Mouse (Mus musculus) splenic B cell, adult 2 months (primary cell): ENCODE data around the gene Myo19.
A peak's percentile ranks its signal among the peaks of the same experiment; 100 is the strongest.

Source experiments
- DNase-seq: peaks from one replicate; pipeline ENCODE4 v3.0.0-alpha.2; 2011; ENCODE audit warnings: low read depth, low spot score
- H3K27me3 ChIP-seq: 2 replicates; pipeline ENCODE4 v1.6.1; 2012; ENCODE audit warnings: mild to moderate bottlenecking, low read length, moderate library complexity, mixed read lengths; ENCODE audit not compliant: control insufficient read depth, poor library complexity, insufficient read depth, severe bottlenecking
- H3K36me3 ChIP-seq: 2 replicates; pipeline ENCODE4 v1.6.1; 2012; ENCODE audit warnings: mild to moderate bottlenecking, low read length, moderate library complexity, mixed read lengths; ENCODE audit not compliant: control insufficient read depth, poor library complexity, insufficient read depth, severe bottlenecking

Myo19 gene

GRCm38 (mm10) chr11:84910411-84910810 is 30.5 kb downstream of the Myo19 start:
- DNase-seq: no peak
- Histone ChIP-seq H3K27me3 (no peaks in the 10 kb centered on the region), H3K36me3 (peaks cover 6% of the 10 kb centered on the region; the same call in 1 of the 2 replicates)

- H3K36me3 ChIP-seq: peaks cover 4% of the 10 kb centered on the region; the same call in 1 of the 2 replicates
- peak; percentile 22 for DNase-seq
- H3K27me3 ChIP-seq: no peaks in the 10 kb centered on the region
These were observed 34.7 kb downstream of the Myo19 start for GRCm38 (mm10) chr11:84914673-84915072.

GRCm38 (mm10) chr11:84916053-84916702 is 36.2 kb downstream of the Myo19 start, which contains the start of gene Znhit3:
Gene Znhit3, minus strand, starts transcription at chr11:84916366.
- Histone ChIP-seq H3K36me3 (0 out of 2 replicates have a peak, but pooled peaks cover 1% of the 10 kb centered on the region), H3K27me3 (no peaks in the 10 kb centered on the region)
- DNase-seq: peak; percentile 89

- no peaks in the 10 kb centered on the region for H3K27me3 ChIP-seq
These were observed 36.9 kb downstream of the Myo19 start for GRCm38 (mm10) chr11:84916703-84917300.

GRCm38 (mm10) chr11:84918425-84918824 is 38.5 kb downstream of the Myo19 start:
- peak; percentile 88 for DNase-seq
- no peaks in the 10 kb centered on the region for H3K27me3 ChIP-seq
- H3K36me3 ChIP-seq: no peaks in the 10 kb centered on the region

More at GRCm38 (mm10) chr11:84916703-84917300, 36.9 kb downstream of the Myo19 start:
- H3K36me3 ChIP-seq: no peaks in the 10 kb centered on the region
- DNase-seq: no peak

- DNase-seq: peak; percentile 80
- H3K36me3 ChIP-seq: no peaks in the 10 kb centered on the region
- no peaks in the 10 kb centered on the region for H3K27me3 ChIP-seq
These were observed 39.3 kb downstream of the Myo19 start for GRCm38 (mm10) chr11:84919276-84919675.

- no peaks in the 10 kb centered on the region for H3K36me3 ChIP-seq
- no peaks in the 10 kb centered on the region for H3K27me3 ChIP-seq
- no peak for DNase-seq
These were observed 40.0 kb downstream of the Myo19 start for GRCm38 (mm10) chr11:84919951-84920350.

GRCm38 (mm10) chr11:84920981-84921380 is 41.0 kb downstream of the Myo19 start:
- no peak for DNase-seq
- no peaks in the 10 kb centered on the region for H3K27me3 ChIP-seq

GRCm38 (mm10) chr11:84932261-84932660 is 52.3 kb downstream of the Myo19 start:
- no peaks in the 10 kb centered on the region for H3K27me3 ChIP-seq
- no peaks in the 10 kb centered on the region for H3K36me3 ChIP-seq
- no peak for DNase-seq

More at GRCm38 (mm10) chr11:84920981-84921380, 41.0 kb downstream of the Myo19 start:
- no peaks in the 10 kb centered on the region for H3K36me3 ChIP-seq

- Histone ChIP-seq H3K27me3 (no peaks in the 10 kb centered on the region; the same call in 1 of the 2 replicates), H3K36me3 (no peaks in the 10 kb centered on the region)
- DNase-seq: no peak
These were observed 59.6 kb downstream of the Myo19 start for GRCm38 (mm10) chr11:84939508-84940053.

- no peaks in the 10 kb centered on the region; the same call in 1 of the 2 replicates for H3K27me3 ChIP-seq
- H3K36me3 ChIP-seq: no peaks in the 10 kb centered on the region
- no peak for DNase-seq
These were observed 60.2 kb downstream of the Myo19 start for GRCm38 (mm10) chr11:84940140-84940539.

- Histone ChIP-seq H3K27me3 (no peaks in the 10 kb centered on the region), H3K36me3 (no peaks in the 10 kb centered on the region)
- DNase-seq: peak; percentile 26
These were observed 64.0 kb downstream of the Myo19 start for GRCm38 (mm10) chr11:84943948-84944347.

GRCm38 (mm10) chr11:84944639-84945435 is 64.9 kb downstream of the Myo19 start:
- H3K36me3 ChIP-seq: no peaks in the 10 kb centered on the region
- no peak for DNase-seq
- no peaks in the 10 kb centered on the region for H3K27me3 ChIP-seq

GRCm38 (mm10) chr11:84945841-84946240 is 65.9 kb downstream of the Myo19 start:
- DNase-seq: no peak

More at GRCm38 (mm10) chr11:84945841-84946240, 65.9 kb downstream of the Myo19 start:
- Histone ChIP-seq H3K36me3 (no peaks in the 10 kb centered on the region), H3K27me3 (no peaks in the 10 kb centered on the region)
